Comparison of ENCODE assay signal across 17 mouse cellular contexts in genomic region chr9:57531946-57532345, GRCm38 (mm10). TPM values are rescaled to one million over a fixed set of nuclear protein-coding genes. Genes with fewer than 3 reads are reported as not detected.
"Had no signal": no experiment of that assay in that cellular context is flagged by ENCODE, and none has a peak within 500 bp of the region (broad histone marks: within the 10 kb centered on the region; RNA-seq: fewer than 3 reads in every experiment).

No protein-coding gene starts in this region.

- H3K4me1 ChIP-seq: stomach, embryonic 15.5 days had no signal

- H3K9ac ChIP-seq: liver, embryonic 13.5 days; neural tube, embryonic 12.5 days; neural tube, embryonic 15.5 days; stomach, embryonic 15.5 days had no signal

- H3K4me3 ChIP-seq: liver, embryonic 13.5 days; neural tube, embryonic 12.5 days; neural tube, embryonic 15.5 days; stomach, embryonic 15.5 days had no signal

- H3K4me2 ChIP-seq: liver, embryonic 13.5 days; midbrain, embryonic 11.5 days; neural tube, embryonic 12.5 days; neural tube, embryonic 15.5 days; stomach, embryonic 15.5 days had no signal

- DNase-seq: kidney, adult 8-10 months; kidney, postnatal 14 days; liver, embryonic 13.5 days; lung, adult 2 months; lung, postnatal 14 days; lung, postnatal 4 days; midbrain, embryonic 14.5 days; right cerebral cortex, adult 18-20 months; right cerebral cortex, postnatal 25 days; spleen, adult 18-20 months; thymus, postnatal 25 days had no signal

- H3K27ac ChIP-seq: neural tube, embryonic 12.5 days; neural tube, embryonic 15.5 days; stomach, embryonic 15.5 days had no signal

- H3K9me3 ChIP-seq: liver, embryonic 13.5 days; neural tube, embryonic 12.5 days; neural tube, embryonic 15.5 days; stomach, embryonic 15.5 days had no signal

- H3K27me3 ChIP-seq: liver, embryonic 13.5 days; neural tube, embryonic 12.5 days; neural tube, embryonic 15.5 days; stomach, embryonic 15.5 days had no signal

RNA-seq across cellular contexts. Expression of gene Rpp25, which starts 28.1 kb away (rescaled TPM):
- total RNA-seq: liver, adult 2 months; megakaryocyte-erythroid progenitor cell, adult 5-6 weeks had no signal
- polyA plus RNA-seq: liver, adult 2 months had no signal
